Mouse (Mus musculus): ENCODE results near the gene Ccdc18. TPM values are rescaled to one million over a fixed set of nuclear protein-coding genes. Genes with fewer than 3 reads are reported as not detected.

Ccdc18 gene
- polyA plus RNA-seq, 1 experiment from 2014 or later, result 10.2 TPM

DNA sequence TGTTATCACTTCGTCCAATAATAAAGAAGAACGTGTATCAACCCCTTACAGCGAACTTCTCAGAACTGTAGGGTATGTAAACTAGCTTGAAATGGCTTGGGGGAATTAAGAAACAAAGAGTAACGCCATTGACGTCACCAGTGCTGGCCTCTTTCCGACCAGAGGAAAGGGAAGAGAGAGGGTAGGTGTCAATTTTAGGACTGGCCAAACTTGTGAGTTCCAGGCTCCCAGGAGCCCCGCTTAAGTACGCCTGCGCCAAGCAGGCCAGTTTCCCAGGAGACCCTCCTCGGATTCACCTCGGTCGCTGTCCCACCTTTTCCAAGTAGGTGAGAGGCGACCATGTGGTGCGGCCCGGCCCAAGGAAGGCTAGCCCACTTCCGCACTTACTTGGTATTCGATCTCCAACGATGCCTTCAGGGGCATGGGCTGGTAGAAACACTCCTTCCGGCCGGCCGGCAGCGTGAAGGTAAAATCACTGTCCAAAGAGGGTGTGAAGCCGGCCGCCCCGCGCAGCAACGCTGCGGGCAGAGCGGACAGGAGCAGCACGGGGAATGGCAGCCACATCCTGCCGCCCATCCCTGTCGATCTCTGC lies 730 bp upstream of the Ccdc18 start:
- H3K9me3 ChIP-seq (replicated peaks; ENCODE audit: control insufficient read depth, low read length), result no peaks in the 10 kb centered on the region
- H3K27me3 ChIP-seq (ENCODE audit: control insufficient read depth, insufficient read depth, low read length), result no peaks in the 10 kb centered on the region
- H3K4me2 ChIP-seq (ENCODE audit: low read depth, low read length), result peak overlapping the region; percentile 63
- peaks cover 7% of the 10 kb centered on the region; the same call in 1 of the 2 replicates for H3K36me3 ChIP-seq (ENCODE audit: control insufficient read depth, insufficient read depth)
- under 1% methylated on average over 32 of the region's 32 CpGs for WGBS
- H3K27ac ChIP-seq (ENCODE audit: low read length), result peak overlapping the region; percentile 88
- peak overlapping the region; percentile 69 for H3K4me3 ChIP-seq (ENCODE audit: low read length)
- peaks cover 8% of the 10 kb centered on the region for H3K4me1 ChIP-seq (ENCODE audit: control insufficient read depth, insufficient read depth, low read length)
- peak overlapping the region; percentile 78 for H3K9ac ChIP-seq (ENCODE audit: low read length)
- ATAC-seq (replicated peaks; ENCODE audit: extremely low read depth, insufficient read depth, low FRiP score), result peak; percentile 20

DNA sequence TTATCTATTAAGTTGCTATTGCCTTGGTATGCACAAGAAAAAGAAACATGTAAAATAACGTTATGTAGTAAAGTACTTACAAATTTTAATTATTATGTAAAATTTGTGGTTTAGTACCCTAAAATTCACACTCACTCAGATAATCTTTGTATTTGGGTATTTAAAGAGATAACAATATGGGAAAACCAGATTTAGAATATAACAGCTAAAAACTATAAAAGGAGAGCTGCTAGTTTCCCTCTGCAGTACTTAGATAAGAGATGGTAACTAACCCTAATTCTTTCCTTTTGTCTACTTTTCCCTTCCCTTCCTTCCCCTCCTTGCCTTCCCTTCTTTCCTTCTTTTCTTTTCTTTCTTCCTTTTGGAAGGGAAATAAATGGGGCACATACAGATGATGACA lies 19.9 kb downstream of the Ccdc18 start:
- H3K9me3 ChIP-seq (replicated peaks; ENCODE audit: control insufficient read depth, low read length), result no peaks in the 10 kb centered on the region
- 82% methylated on average over 1 of the region's 1 CpGs for WGBS
- H3K4me1 ChIP-seq (ENCODE audit: control insufficient read depth, insufficient read depth, low read length), result no peaks in the 10 kb centered on the region
- no peaks in the 10 kb centered on the region for H3K27me3 ChIP-seq (ENCODE audit: control insufficient read depth, insufficient read depth, low read length)
- no peaks in the 10 kb centered on the region for H3K36me3 ChIP-seq (ENCODE audit: control insufficient read depth, insufficient read depth)
- ATAC-seq (replicated peaks; ENCODE audit: extremely low read depth, insufficient read depth, low FRiP score), result no peak
- no peak overlapping the region for H3K4me3 ChIP-seq (ENCODE audit: low read length)
- no peak overlapping the region for H3K4me2 ChIP-seq (ENCODE audit: low read depth, low read length)
- H3K27ac ChIP-seq (ENCODE audit: low read length), result no peak overlapping the region
- no peak overlapping the region for H3K9ac ChIP-seq (ENCODE audit: low read length)

DNA sequence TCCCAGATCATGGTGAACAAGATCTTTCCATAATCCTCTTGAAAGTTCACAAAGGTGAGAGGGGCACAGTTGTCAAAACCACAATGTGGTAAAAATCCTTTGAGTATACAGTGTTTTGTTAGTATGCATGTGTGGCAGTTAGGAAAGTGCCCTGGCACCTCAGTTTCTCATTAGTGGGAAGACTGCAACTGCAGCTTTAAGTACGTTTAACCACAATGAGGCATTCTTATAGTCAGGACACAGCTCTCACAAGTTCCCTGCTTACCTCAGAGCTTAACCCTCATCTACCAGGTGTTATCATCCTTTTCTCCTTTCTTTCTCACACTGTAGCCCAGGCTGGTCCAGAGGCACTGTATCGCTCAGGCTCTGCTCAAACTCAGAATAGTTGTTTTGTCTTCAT lies 28.1 kb downstream of the Ccdc18 start:
- WGBS, result 78% methylated on average over 2 of the region's 2 CpGs

DNA sequence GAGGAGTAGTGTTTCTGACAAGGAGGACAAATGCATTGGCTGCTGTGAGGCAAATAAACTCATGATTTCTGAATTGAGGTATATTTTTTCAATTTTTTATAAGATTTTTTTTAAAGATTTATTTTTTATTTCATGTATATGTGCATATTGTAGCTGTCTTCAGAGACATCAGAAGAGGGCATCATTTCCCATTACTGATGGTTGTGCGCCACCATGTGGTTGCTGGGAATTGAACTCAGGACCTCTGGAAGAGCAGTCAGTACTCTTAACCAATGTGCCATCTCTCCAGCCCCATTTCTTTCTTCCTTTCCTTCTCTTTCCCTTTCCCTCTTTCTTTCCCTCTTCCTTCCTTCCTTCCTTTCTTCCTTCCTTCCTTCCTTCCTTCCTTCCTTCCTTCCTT lies 31.0 kb downstream of the Ccdc18 start:
- no peaks in the 10 kb centered on the region for H3K36me3 ChIP-seq (ENCODE audit: control insufficient read depth, insufficient read depth)
- no peak for ATAC-seq (replicated peaks; ENCODE audit: extremely low read depth, insufficient read depth, low FRiP score)
- WGBS, result 7% methylated on average over 1 of the region's 1 CpGs
- no peak overlapping the region for H3K9ac ChIP-seq (ENCODE audit: low read length)
- no peak overlapping the region for H3K4me3 ChIP-seq (ENCODE audit: low read length)
- H3K9me3 ChIP-seq (replicated peaks; ENCODE audit: control insufficient read depth, low read length), result no peaks in the 10 kb centered on the region
- H3K4me1 ChIP-seq (ENCODE audit: control insufficient read depth, insufficient read depth, low read length), result no peaks in the 10 kb centered on the region
- H3K27me3 ChIP-seq (ENCODE audit: control insufficient read depth, insufficient read depth, low read length), result no peaks in the 10 kb centered on the region
- H3K4me2 ChIP-seq (ENCODE audit: low read depth, low read length), result no peak overlapping the region
- H3K27ac ChIP-seq (ENCODE audit: low read length), result no peak overlapping the region

More for the DNA sequence above, 28.1 kb downstream of the Ccdc18 start:
- no peaks in the 10 kb centered on the region for H3K9me3 ChIP-seq (replicated peaks; ENCODE audit: control insufficient read depth, low read length)
- H3K27ac ChIP-seq (ENCODE audit: low read length), result no peak overlapping the region; the same call in 1 of the 2 replicates
- no peak overlapping the region for H3K4me2 ChIP-seq (ENCODE audit: low read depth, low read length)
- no peaks in the 10 kb centered on the region for H3K27me3 ChIP-seq (ENCODE audit: control insufficient read depth, insufficient read depth, low read length)
- H3K4me1 ChIP-seq (ENCODE audit: control insufficient read depth, insufficient read depth, low read length), result no peaks in the 10 kb centered on the region
- no peak overlapping the region for H3K4me3 ChIP-seq (ENCODE audit: low read length)
- H3K36me3 ChIP-seq (ENCODE audit: control insufficient read depth, insufficient read depth), result no peaks in the 10 kb centered on the region
- H3K9ac ChIP-seq (ENCODE audit: low read length), result no peak overlapping the region
- peak; percentile 69 for ATAC-seq (replicated peaks; ENCODE audit: extremely low read depth, insufficient read depth, low FRiP score)

DNA sequence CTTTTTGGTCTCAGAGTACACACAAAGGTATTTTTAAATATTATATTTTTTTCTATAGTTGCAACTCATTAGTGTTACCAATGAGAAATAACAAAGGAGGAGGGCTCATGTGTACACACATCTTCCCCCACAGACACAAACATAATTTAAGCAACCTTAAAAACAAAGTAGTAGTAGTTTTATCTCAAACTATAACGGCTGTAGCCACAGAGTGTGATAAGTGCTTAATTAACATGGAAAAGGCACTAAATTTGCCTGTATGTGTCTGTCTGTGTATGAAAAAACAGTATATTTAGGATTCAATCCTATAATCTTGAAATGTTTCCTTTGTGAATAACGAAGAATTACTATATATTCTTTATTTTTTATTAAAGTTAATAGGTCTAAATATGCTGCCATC lies 51.4 kb downstream of the Ccdc18 start:
- H3K27ac ChIP-seq (ENCODE audit: low read length), result no peak overlapping the region
- WGBS, result 78% methylated on average over 2 of the region's 2 CpGs
- no peaks in the 10 kb centered on the region for H3K27me3 ChIP-seq (ENCODE audit: control insufficient read depth, insufficient read depth, low read length)
- no peaks in the 10 kb centered on the region for H3K9me3 ChIP-seq (replicated peaks; ENCODE audit: control insufficient read depth, low read length)
- ATAC-seq (replicated peaks; ENCODE audit: extremely low read depth, insufficient read depth, low FRiP score), result no peak
- no peaks in the 10 kb centered on the region for H3K36me3 ChIP-seq (ENCODE audit: control insufficient read depth, insufficient read depth)
- no peak overlapping the region for H3K4me3 ChIP-seq (ENCODE audit: low read length)
- H3K4me1 ChIP-seq (ENCODE audit: control insufficient read depth, insufficient read depth, low read length), result no peaks in the 10 kb centered on the region
- H3K4me2 ChIP-seq (ENCODE audit: low read depth, low read length), result no peak overlapping the region
- no peak overlapping the region for H3K9ac ChIP-seq (ENCODE audit: low read length)

DNA sequence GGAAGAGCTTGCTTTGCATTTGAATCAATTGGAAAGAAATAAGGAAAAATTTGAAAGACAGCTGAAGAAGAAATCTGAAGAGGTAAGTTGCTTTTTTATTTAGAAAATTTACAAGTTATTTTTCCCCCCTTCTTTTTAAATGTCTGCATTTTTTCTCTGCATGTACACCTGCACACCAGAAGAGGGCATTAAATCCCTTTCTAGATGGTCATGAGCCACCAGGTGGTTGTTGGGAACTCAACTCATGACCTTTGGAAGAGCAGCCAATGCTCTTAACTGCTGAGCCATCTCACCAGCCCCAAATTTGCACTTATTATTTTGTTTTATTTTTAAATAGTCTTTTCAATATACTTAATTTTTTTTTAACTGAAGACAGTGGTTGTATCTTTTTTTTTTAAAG lies 56.3 kb downstream of the Ccdc18 start:
- no peak overlapping the region for H3K4me3 ChIP-seq (ENCODE audit: low read length)
- H3K4me1 ChIP-seq (ENCODE audit: control insufficient read depth, insufficient read depth, low read length), result no peaks in the 10 kb centered on the region
- H3K36me3 ChIP-seq (ENCODE audit: control insufficient read depth, insufficient read depth), result no peaks in the 10 kb centered on the region
- no peak overlapping the region for H3K4me2 ChIP-seq (ENCODE audit: low read depth, low read length)
- no peak overlapping the region for H3K9ac ChIP-seq (ENCODE audit: low read length)
- H3K27me3 ChIP-seq (ENCODE audit: control insufficient read depth, insufficient read depth, low read length), result no peaks in the 10 kb centered on the region
- H3K27ac ChIP-seq (ENCODE audit: low read length), result no peak overlapping the region
- ATAC-seq (replicated peaks; ENCODE audit: extremely low read depth, insufficient read depth, low FRiP score), result no peak
- no peaks in the 10 kb centered on the region for H3K9me3 ChIP-seq (replicated peaks; ENCODE audit: control insufficient read depth, low read length)

DNA sequence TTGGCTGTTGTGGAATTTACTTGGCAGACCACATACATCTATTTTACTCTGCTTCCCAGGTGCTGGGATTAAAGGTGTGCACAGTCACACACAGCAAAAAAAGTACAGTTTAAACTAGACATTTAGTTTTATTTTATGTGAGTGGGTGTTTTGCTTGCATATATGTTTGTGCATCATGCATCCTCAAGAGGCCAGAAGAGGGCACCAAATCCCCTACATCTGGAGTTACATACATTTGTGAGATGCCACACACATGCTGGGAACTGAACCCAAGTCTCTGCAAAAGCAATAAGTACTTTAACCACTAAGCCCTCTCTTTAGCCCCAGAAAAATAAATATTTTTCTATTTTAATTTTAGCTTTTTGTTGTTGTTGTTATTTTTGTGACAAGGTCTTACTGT lies 73.3 kb downstream of the Ccdc18 start:
- Histone ChIP-seq H3K9me3 (replicated peaks; ENCODE audit: control insufficient read depth, low read length) (no peaks in the 10 kb centered on the region), H3K27ac (ENCODE audit: low read length) (no peak overlapping the region), H3K27me3 (ENCODE audit: control insufficient read depth, insufficient read depth, low read length) (no peaks in the 10 kb centered on the region), H3K9ac (ENCODE audit: low read length) (no peak overlapping the region), H3K4me2 (ENCODE audit: low read depth, low read length) (no peak overlapping the region), H3K4me3 (ENCODE audit: low read length) (no peak overlapping the region), H3K4me1 (ENCODE audit: control insufficient read depth, insufficient read depth, low read length) (no peaks in the 10 kb centered on the region), H3K36me3 (ENCODE audit: control insufficient read depth, insufficient read depth) (no peaks in the 10 kb centered on the region)
- no peak for ATAC-seq (replicated peaks; ENCODE audit: extremely low read depth, insufficient read depth, low FRiP score)

DNA sequence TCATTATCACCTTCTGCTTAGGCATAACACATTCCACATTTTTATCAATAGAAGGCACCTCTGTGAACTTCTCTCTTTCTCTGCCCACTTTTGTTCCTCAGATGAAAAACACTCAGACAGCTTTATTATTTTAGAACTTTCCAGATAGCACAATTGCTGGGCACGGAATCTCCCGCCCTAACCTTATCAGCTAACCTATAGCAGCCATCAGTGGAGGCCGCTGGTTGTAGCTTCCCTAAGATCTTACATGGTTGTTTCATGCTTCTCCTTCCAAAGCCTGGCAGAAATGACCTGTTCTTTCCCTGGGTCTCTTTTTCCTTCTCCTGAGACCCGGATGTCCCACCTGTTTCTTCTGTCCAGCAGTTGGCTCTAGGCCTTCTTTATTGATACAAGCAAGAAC lies 78.8 kb downstream of the Ccdc18 start:
- H3K9me3 ChIP-seq (replicated peaks; ENCODE audit: control insufficient read depth, low read length), result no peaks in the 10 kb centered on the region
- no peak overlapping the region for H3K4me2 ChIP-seq (ENCODE audit: low read depth, low read length)
- WGBS, result 70% methylated on average over 4 of the region's 4 CpGs
- no peak overlapping the region for H3K4me3 ChIP-seq (ENCODE audit: low read length)
- H3K27ac ChIP-seq (ENCODE audit: low read length), result no peak overlapping the region
- H3K9ac ChIP-seq (ENCODE audit: low read length), result no peak overlapping the region
- no peaks in the 10 kb centered on the region for H3K27me3 ChIP-seq (ENCODE audit: control insufficient read depth, insufficient read depth, low read length)
- no peaks in the 10 kb centered on the region for H3K36me3 ChIP-seq (ENCODE audit: control insufficient read depth, insufficient read depth)
- no peaks in the 10 kb centered on the region for H3K4me1 ChIP-seq (ENCODE audit: control insufficient read depth, insufficient read depth, low read length)
- ATAC-seq (replicated peaks; ENCODE audit: extremely low read depth, insufficient read depth, low FRiP score), result no peak

DNA sequence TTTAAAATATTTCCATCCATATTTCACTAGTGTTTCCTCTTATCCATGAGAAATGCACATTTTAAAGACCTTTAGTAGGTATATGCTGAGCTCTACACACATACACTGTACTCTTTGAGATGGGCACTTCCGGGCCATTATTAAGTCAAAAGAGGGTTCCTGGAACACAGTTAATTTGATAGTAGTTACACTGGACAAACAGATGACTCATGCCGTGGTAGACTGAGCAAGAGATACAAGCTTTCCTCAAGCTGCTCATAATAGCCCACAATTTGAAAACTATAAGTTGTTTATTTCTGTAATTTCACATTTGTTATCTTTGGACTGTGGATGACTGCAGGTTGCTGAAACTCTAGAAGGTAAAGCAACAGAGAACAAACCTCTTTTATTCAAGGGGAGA lies 82.3 kb downstream of the Ccdc18 start:
- no peak overlapping the region for H3K4me2 ChIP-seq (ENCODE audit: low read depth, low read length)
- WGBS, result 84% methylated on average over 2 of the region's 2 CpGs
- H3K4me1 ChIP-seq (ENCODE audit: control insufficient read depth, insufficient read depth, low read length), result no peaks in the 10 kb centered on the region
- no peaks in the 10 kb centered on the region for H3K9me3 ChIP-seq (replicated peaks; ENCODE audit: control insufficient read depth, low read length)
- no peaks in the 10 kb centered on the region for H3K27me3 ChIP-seq (ENCODE audit: control insufficient read depth, insufficient read depth, low read length)
- no peak for ATAC-seq (replicated peaks; ENCODE audit: extremely low read depth, insufficient read depth, low FRiP score)
- H3K36me3 ChIP-seq (ENCODE audit: control insufficient read depth, insufficient read depth), result no peaks in the 10 kb centered on the region
- H3K9ac ChIP-seq (ENCODE audit: low read length), result no peak overlapping the region
- no peak overlapping the region for H3K4me3 ChIP-seq (ENCODE audit: low read length)
- no peak overlapping the region for H3K27ac ChIP-seq (ENCODE audit: low read length)

DNA sequence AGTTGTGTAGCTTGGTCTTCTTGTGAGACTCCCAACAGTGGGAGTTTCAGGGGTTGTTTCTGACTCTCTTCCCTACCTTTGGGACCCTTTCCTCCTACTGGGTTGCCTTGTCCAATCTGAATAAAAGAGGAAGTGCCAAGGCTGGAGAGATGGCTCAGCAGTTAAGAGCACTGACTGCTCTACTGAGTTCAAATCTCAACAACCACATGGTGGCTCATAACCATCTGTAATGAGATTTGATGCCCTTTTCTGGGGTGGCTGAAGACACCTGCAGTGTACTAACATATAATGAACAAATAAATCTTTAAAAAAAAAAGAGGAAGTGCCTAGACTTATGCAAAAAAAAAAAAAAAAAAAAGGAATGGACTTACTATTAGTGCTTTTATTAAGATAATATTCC lies 91.4 kb downstream of the Ccdc18 start:
- no peaks in the 10 kb centered on the region for H3K36me3 ChIP-seq (ENCODE audit: control insufficient read depth, insufficient read depth)
- no peaks in the 10 kb centered on the region for H3K27me3 ChIP-seq (ENCODE audit: control insufficient read depth, insufficient read depth, low read length)
- H3K9ac ChIP-seq (ENCODE audit: low read length), result no peak overlapping the region
- no peak for ATAC-seq (replicated peaks; ENCODE audit: extremely low read depth, insufficient read depth, low FRiP score)
- H3K4me1 ChIP-seq (ENCODE audit: control insufficient read depth, insufficient read depth, low read length), result no peaks in the 10 kb centered on the region
- no peak overlapping the region for H3K27ac ChIP-seq (ENCODE audit: low read length)
- no peaks in the 10 kb centered on the region for H3K9me3 ChIP-seq (replicated peaks; ENCODE audit: control insufficient read depth, low read length)
- no peak overlapping the region for H3K4me3 ChIP-seq (ENCODE audit: low read length)
- no peak overlapping the region for H3K4me2 ChIP-seq (ENCODE audit: low read depth, low read length)

Measured in heart, embryonic 16.5 days (tissue).